Mouse (Mus musculus): ENCODE data around the gene 1110065P20Rik. TPM values are rescaled to one million over a fixed set of nuclear protein-coding genes. Genes with fewer than 3 reads are reported as not detected.

Gene 1110065P20Rik
- total RNA-seq, 1 experiment from 2014 or later, result 6.7 TPM

GRCm38 (mm10) chr4:124849631-124850260 lies 1.2 kb downstream of the 1110065P20Rik start:
- ATAC-seq (replicated peaks; ENCODE audit: insufficient number of reproducible peaks, low FRiP score, low TSS enrichment, poor library complexity, severe bottlenecking), result no peak

- ATAC-seq (replicated peaks; ENCODE audit: insufficient number of reproducible peaks, low FRiP score, low TSS enrichment, poor library complexity, severe bottlenecking), result peak; percentile 66
Measured at GRCm38 (mm10) chr4:124847573-124847972, 3.4 kb downstream of the 1110065P20Rik start.

GRCm38 (mm10) chr4:124843493-124843892 lies 7.5 kb downstream of the 1110065P20Rik start:
- peak; percentile 64 for ATAC-seq (replicated peaks; ENCODE audit: insufficient number of reproducible peaks, low FRiP score, low TSS enrichment, poor library complexity, severe bottlenecking)

- ATAC-seq (replicated peaks; ENCODE audit: insufficient number of reproducible peaks, low FRiP score, low TSS enrichment, poor library complexity, severe bottlenecking), result no peak
Measured at GRCm38 (mm10) chr4:124840998-124841397, 10.0 kb downstream of the 1110065P20Rik start.

- no peak for ATAC-seq (replicated peaks; ENCODE audit: insufficient number of reproducible peaks, low FRiP score, low TSS enrichment, poor library complexity, severe bottlenecking)
Measured at GRCm38 (mm10) chr4:124838035-124838700, 12.8 kb downstream of the 1110065P20Rik start.

- no peak for ATAC-seq (replicated peaks; ENCODE audit: insufficient number of reproducible peaks, low FRiP score, low TSS enrichment, poor library complexity, severe bottlenecking)
Measured at GRCm38 (mm10) chr4:124832796-124833195, 18.2 kb downstream of the 1110065P20Rik start.

- no peak for ATAC-seq (replicated peaks; ENCODE audit: insufficient number of reproducible peaks, low FRiP score, low TSS enrichment, poor library complexity, severe bottlenecking)
Measured at GRCm38 (mm10) chr4:124829671-124830070, 21.3 kb downstream of the 1110065P20Rik start.

- ATAC-seq (replicated peaks; ENCODE audit: insufficient number of reproducible peaks, low FRiP score, low TSS enrichment, poor library complexity, severe bottlenecking), result no peak
Measured at GRCm38 (mm10) chr4:124825371-124825965, 25.5 kb downstream of the 1110065P20Rik start.

- no peak for ATAC-seq (replicated peaks; ENCODE audit: insufficient number of reproducible peaks, low FRiP score, low TSS enrichment, poor library complexity, severe bottlenecking)
Measured at GRCm38 (mm10) chr4:124824967-124825366, 26.0 kb downstream of the 1110065P20Rik start.

GRCm38 (mm10) chr4:124818832-124819231 lies 32.2 kb downstream of the 1110065P20Rik start:
- ATAC-seq (replicated peaks; ENCODE audit: insufficient number of reproducible peaks, low FRiP score, low TSS enrichment, poor library complexity, severe bottlenecking), result no peak

- ATAC-seq (replicated peaks; ENCODE audit: insufficient number of reproducible peaks, low FRiP score, low TSS enrichment, poor library complexity, severe bottlenecking), result no peak
Measured at GRCm38 (mm10) chr4:124817803-124818202, 33.2 kb downstream of the 1110065P20Rik start.

- no peak for ATAC-seq (replicated peaks; ENCODE audit: insufficient number of reproducible peaks, low FRiP score, low TSS enrichment, poor library complexity, severe bottlenecking)
Measured at GRCm38 (mm10) chr4:124815901-124816300, 35.1 kb downstream of the 1110065P20Rik start.

- ATAC-seq (replicated peaks; ENCODE audit: insufficient number of reproducible peaks, low FRiP score, low TSS enrichment, poor library complexity, severe bottlenecking), result no peak
Measured at GRCm38 (mm10) chr4:124811347-124811975, 39.5 kb downstream of the 1110065P20Rik start.

- ATAC-seq (replicated peaks; ENCODE audit: insufficient number of reproducible peaks, low FRiP score, low TSS enrichment, poor library complexity, severe bottlenecking), result no peak
Measured at GRCm38 (mm10) chr4:124810056-124810455, 40.9 kb downstream of the 1110065P20Rik start.

GRCm38 (mm10) chr4:124809136-124809883 lies 41.7 kb downstream of the 1110065P20Rik start:
- ATAC-seq (replicated peaks; ENCODE audit: insufficient number of reproducible peaks, low FRiP score, low TSS enrichment, poor library complexity, severe bottlenecking), result no peak

GRCm38 (mm10) chr4:124808511-124808910 lies 42.5 kb downstream of the 1110065P20Rik start:
- no peak for ATAC-seq (replicated peaks; ENCODE audit: insufficient number of reproducible peaks, low FRiP score, low TSS enrichment, poor library complexity, severe bottlenecking)

GRCm38 (mm10) chr4:124803406-124803805 lies 47.6 kb downstream of the 1110065P20Rik start:
- no peak for ATAC-seq (replicated peaks; ENCODE audit: insufficient number of reproducible peaks, low FRiP score, low TSS enrichment, poor library complexity, severe bottlenecking)

GRCm38 (mm10) chr4:124802309-124803260 lies 48.4 kb downstream of the 1110065P20Rik start:
- ATAC-seq (replicated peaks; ENCODE audit: insufficient number of reproducible peaks, low FRiP score, low TSS enrichment, poor library complexity, severe bottlenecking), result peak; percentile 96
